Mouse (Mus musculus): ENCODE results near the gene Bora. TPM values are rescaled to one million over a fixed set of nuclear protein-coding genes. Genes with fewer than 3 reads are reported as not detected.

Gene Bora
- polyA plus RNA-seq, 1 experiment from 2014 or later = 82.0 TPM

DNA sequence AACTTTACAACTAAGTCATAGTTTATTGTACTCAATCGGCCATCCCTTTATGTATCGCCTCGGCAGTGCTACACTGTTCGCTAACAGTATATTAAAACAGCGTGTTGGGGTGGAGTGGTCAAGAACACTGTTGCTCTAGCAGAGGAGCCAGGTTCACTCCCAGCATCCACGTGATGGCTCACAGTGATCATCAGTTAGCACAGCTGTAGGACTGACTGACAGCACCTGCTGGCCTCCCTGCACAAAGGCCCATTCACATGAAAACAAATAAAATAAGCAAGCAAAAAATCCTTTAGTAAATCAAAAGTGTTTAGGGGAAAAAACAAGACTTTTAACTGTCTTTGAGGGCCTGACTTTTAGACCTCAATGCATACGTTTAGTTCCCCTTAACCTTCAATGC is 42.9 kb downstream of the Bora start:
- H3K9me3 ChIP-seq (replicated peaks) = no peaks in the 10 kb centered on the region
- no peak overlapping the region for H3K4me3 ChIP-seq (replicated peaks)
- no peak overlapping the region for H3K9ac ChIP-seq
- ATAC-seq (replicated peaks; ENCODE audit: low FRiP score) = no peak
- no peaks in the 10 kb centered on the region for H3K4me1 ChIP-seq
- peaks cover 76% of the 10 kb centered on the region for H3K36me3 ChIP-seq
- 94% methylated on average over 7 of the region's 7 CpGs for WGBS
- no peak overlapping the region for H3K27ac ChIP-seq
- no peaks in the 10 kb centered on the region for H3K27me3 ChIP-seq
- H3K4me2 ChIP-seq = no peak overlapping the region

DNA sequence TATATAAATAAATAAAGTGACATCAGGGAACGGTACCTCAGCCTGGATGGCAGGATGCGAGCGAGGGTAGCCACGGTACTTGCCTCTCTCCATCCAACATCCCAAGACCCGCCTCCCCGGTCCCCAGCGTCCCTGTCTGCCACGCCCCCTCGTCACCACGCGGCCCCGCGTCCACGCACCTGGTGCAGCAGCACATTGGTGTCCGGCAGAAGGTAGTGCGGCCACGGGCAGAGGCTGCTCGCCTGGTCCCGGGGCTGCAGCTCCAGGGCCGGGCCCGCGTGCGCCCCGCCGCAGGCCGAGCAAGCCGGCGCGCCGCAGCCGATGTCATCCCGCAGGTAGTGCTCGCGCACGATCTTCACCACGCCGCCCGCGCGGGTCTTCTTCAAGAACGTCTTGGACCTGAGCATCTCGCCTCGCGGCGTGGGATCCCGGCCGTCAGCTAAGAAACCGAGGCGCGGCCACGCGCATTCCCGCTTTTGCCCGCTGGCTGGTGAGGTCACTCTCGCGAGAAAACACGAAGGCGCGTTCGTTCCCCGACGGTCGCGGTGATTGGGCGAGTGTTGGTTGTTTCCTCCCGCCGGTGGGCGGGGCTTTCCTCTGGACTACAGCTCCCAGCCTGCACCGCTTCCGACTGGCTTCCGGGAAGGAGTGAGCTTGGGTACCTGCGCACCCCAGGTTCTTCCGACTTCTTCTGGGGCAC is 53.4 kb downstream of the Bora start, which contains the start of the genes Pibf1 and Dis3:
Gene Pibf1 (plus strand): TSS at position 158 of the 700 bp plus-strand sequence.
Gene Dis3 (minus strand): TSS at position 504 of the 700 bp plus-strand sequence.
- ATAC-seq (replicated peaks; ENCODE audit: low FRiP score) = peak; percentile 100
- Histone ChIP-seq H3K9ac (peak within 1 kb of the TSS; percentile 92), H3K27ac (peak within 1 kb of the TSS; percentile 83), H3K4me3 (replicated peaks) (peak within 1 kb of the TSS; percentile 99), H3K27me3 (no peaks in the 10 kb centered on the region), H3K9me3 (replicated peaks) (no peaks in the 10 kb centered on the region), H3K4me2 (peak within 1 kb of the TSS; percentile 61), H3K36me3 (peaks cover 68% of the 10 kb centered on the region), H3K4me1 (peaks cover 12% of the 10 kb centered on the region)
- WGBS = under 1% methylated on average over 73 of the region's 73 CpGs

DNA sequence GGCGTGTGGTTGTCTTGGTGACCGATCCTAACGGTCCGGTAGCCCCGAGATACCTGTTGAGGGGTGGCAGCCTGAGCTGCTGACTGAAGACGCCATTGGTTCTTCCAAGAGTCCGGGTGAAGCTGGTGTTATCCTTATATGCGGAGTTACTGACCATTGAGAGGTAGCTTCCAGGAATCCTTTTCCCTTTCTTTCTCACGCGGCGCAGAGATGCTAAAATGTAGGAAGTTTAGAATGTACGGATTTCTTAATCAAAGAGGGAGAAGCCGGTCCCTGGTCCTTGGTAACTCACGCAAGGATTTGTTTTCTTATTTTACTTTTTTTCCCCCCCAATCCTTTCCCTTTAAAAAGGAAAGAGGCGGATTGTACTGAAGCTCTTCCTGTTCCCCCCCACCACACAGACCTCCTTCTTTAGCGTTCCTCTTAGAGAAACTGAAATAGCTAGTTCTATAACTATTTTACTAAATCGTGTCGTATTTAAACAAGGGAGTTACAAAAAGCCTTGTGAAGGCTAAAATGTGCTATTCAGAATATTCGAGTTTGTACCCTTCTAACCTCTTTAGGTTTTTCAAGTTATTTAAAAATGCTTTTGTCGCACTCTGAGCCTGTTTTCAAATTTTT is 54.1 kb downstream of the Bora start:
- peak; percentile 0; the same call in 1 of the 2 replicates for ATAC-seq (replicated peaks; ENCODE audit: low FRiP score)
- Histone ChIP-seq H3K27ac (no peak overlapping the region), H3K27me3 (no peaks in the 10 kb centered on the region), H3K9ac (peak overlapping the region; percentile 92), H3K4me1 (peaks cover 12% of the 10 kb centered on the region), H3K9me3 (replicated peaks) (no peaks in the 10 kb centered on the region), H3K4me3 (replicated peaks) (peak overlapping the region; percentile 99), H3K4me2 (peak overlapping the region; percentile 61), H3K36me3 (peaks cover 70% of the 10 kb centered on the region)
- WGBS = 6% methylated on average over 20 of the region's 20 CpGs

DNA sequence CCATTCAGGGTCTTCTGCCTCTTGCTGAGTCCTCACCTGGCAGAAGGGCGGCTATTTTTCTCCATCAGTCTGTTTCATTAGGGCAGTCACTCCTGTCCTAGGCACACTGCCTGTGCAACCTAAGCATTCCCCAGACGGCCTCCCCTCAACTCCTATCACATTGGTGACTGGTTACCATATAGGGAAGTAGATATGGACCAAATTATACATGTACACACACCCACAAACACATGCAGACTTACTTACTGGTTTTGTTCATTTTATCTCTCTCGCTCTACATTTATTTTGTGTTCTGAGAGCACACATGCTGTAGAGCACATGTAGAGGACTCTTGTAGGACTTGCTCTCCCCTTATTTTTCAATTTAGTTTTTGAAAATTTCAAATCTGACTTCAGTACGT is 57.0 kb downstream of the Bora start:
- H3K27me3 ChIP-seq = no peaks in the 10 kb centered on the region
- H3K9me3 ChIP-seq (replicated peaks) = no peaks in the 10 kb centered on the region
- H3K4me3 ChIP-seq (replicated peaks) = no peak overlapping the region
- no peak overlapping the region for H3K9ac ChIP-seq
- no peak for ATAC-seq (replicated peaks; ENCODE audit: low FRiP score)
- WGBS = 92% methylated on average over 4 of the region's 4 CpGs
- peaks cover 66% of the 10 kb centered on the region for H3K36me3 ChIP-seq
- no peak overlapping the region for H3K27ac ChIP-seq
- no peak overlapping the region for H3K4me2 ChIP-seq
- H3K4me1 ChIP-seq = peaks cover 12% of the 10 kb centered on the region

DNA sequence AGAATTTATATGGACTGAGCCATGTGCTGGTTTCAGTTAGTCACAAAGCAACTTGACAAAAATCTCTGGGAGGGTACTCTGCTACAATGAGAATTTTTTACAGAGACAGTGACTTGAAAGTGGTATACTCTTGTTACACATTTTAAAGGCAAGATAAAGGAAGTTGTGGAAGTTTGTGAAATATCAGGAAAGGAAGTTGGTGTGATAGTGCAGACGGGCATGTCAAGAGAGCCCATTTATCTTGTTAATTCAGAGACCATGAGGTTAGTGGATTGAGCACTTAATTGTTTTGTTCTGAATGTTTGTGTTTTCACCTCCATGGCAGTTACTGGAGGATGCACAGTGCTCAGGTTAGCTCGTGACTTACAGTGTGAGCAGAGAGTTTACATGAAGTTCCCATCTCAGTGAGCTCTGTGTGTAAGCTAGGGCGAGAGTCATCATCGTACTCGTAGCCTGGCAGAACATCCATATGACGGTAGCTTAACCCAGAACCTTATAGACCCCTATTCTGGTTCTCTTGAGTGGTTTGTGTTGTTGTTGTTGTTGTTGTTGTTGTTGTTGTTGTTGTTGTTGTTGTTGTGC is 58.6 kb downstream of the Bora start:
- Histone ChIP-seq H3K9ac (no peak overlapping the region), H3K4me2 (no peak overlapping the region), H3K27me3 (no peaks in the 10 kb centered on the region), H3K9me3 (replicated peaks) (no peaks in the 10 kb centered on the region), H3K4me3 (replicated peaks) (no peak overlapping the region), H3K36me3 (peaks cover 76% of the 10 kb centered on the region), H3K27ac (no peak overlapping the region), H3K4me1 (0 out of 2 replicates have a peak, but pooled peaks cover 4% of the 10 kb centered on the region)
- ATAC-seq (replicated peaks; ENCODE audit: low FRiP score) = no peak
- WGBS = 90% methylated on average over 6 of the region's 6 CpGs

DNA sequence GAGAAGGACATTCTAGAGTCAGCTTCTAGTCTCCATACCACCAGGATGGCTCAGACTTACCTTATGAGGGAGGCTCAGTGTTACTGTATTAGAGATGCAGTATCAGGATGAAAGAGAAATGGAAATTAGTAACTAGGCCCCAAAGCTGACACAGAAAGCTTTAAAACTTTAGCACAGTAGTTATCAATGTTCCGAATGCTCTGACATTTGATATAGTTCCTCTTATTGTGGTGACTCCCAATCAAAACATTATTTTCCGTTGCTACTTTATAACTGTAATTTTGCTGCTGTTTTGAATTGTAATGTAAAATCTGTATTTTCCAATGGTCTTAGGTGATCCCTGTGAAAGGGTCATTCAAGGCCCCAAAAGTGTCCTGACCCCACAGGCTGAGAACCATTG is 60.6 kb downstream of the Bora start:
- Histone ChIP-seq H3K4me2 (no peak overlapping the region), H3K4me3 (replicated peaks) (no peak overlapping the region), H3K27me3 (no peaks in the 10 kb centered on the region), H3K9ac (no peak overlapping the region), H3K4me1 (no peaks in the 10 kb centered on the region), H3K9me3 (replicated peaks) (no peaks in the 10 kb centered on the region), H3K27ac (no peak overlapping the region), H3K36me3 (peaks cover 86% of the 10 kb centered on the region)
- WGBS = 81% methylated on average over 2 of the region's 2 CpGs
- no peak for ATAC-seq (replicated peaks; ENCODE audit: low FRiP score)

DNA sequence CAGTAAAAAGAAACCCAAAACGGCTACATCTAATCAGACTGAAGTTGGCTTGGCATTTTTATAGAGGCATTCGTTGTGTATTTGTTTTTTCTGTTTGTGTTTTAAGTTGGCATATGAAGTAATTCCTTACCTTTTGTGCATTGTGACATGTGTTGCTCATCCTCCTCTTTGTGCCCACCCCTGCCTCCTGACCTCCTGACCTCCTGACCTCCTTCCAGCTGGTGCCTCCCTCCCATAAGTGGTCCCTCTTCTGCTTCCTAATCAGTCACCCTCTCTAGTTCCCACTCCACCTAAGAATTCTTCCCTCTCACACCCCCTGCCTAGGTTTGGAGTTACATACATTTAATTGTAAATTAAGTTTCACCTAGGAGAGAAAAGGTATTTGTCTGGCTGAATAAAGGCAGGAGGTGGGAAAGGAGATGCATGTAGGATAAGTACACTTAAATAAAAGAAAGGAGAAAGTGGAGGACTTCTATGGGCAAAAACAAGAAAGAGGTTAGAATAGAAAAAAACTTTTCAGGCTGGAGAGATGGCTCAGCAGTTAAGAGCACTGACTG is 61.7 kb downstream of the Bora start:
- H3K9me3 ChIP-seq (replicated peaks) = no peaks in the 10 kb centered on the region
- H3K4me2 ChIP-seq = no peak overlapping the region
- no peaks in the 10 kb centered on the region for H3K4me1 ChIP-seq
- H3K27ac ChIP-seq = no peak overlapping the region
- 78% methylated on average over 2 of the region's 2 CpGs for WGBS
- peaks cover 86% of the 10 kb centered on the region for H3K36me3 ChIP-seq
- no peak overlapping the region for H3K4me3 ChIP-seq (replicated peaks)
- H3K9ac ChIP-seq = no peak overlapping the region
- no peak for ATAC-seq (replicated peaks; ENCODE audit: low FRiP score)
- no peaks in the 10 kb centered on the region for H3K27me3 ChIP-seq

DNA sequence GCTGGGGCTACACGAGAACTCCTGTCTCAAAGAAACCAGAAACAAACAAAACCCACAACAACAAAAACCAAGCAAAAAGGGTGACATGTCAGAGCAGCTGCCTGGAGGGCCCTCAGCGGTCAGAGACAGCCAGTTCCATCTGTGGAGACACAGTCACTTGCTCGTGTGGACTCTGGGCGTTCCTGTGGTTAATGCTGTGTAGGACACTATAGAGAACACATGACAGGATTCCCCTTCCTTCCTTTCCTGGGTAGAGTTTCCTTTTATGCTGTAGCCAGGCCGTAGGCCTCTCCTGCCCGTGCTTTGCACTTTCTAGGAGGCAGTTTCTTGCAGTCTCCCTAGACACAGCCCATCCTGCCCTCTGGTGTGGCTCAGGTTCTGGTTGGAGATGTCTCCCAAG is 62.7 kb downstream of the Bora start:
- WGBS = 87% methylated on average over 6 of the region's 6 CpGs
- H3K36me3 ChIP-seq = peaks cover 84% of the 10 kb centered on the region

DNA sequence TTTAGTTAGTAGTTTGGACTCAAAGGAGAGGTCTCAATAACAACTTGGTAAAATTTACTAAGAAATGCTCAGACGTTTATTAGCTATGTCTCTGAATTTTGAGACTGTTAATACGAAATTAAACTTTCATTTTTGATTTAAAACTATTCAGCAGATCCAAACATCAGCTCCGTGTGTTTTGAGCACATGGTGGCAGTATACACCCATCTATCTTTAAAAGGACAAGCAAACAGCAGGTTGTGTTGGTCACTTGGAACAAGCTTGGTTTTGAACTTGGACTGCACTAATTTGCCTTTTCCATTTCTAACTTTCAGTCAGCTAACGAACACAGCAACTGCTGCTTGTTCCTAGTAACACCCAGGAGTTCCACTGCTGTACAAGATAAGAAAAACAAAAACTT is 71.6 kb downstream of the Bora start:
- H3K27ac ChIP-seq = no peak overlapping the region
- H3K4me1 ChIP-seq = no peaks in the 10 kb centered on the region
- no peak for ATAC-seq (replicated peaks; ENCODE audit: low FRiP score)
- peaks cover 48% of the 10 kb centered on the region for H3K36me3 ChIP-seq
- H3K9ac ChIP-seq = no peak overlapping the region
- H3K4me2 ChIP-seq = no peak overlapping the region
- H3K4me3 ChIP-seq (replicated peaks) = no peak overlapping the region
- no peaks in the 10 kb centered on the region for H3K27me3 ChIP-seq
- 82% methylated on average over 4 of the region's 4 CpGs for WGBS
- H3K9me3 ChIP-seq (replicated peaks) = no peaks in the 10 kb centered on the region

More for the DNA sequence above, 62.7 kb downstream of the Bora start:
- Histone ChIP-seq H3K4me1 (no peaks in the 10 kb centered on the region), H3K4me2 (no peak overlapping the region), H3K9me3 (replicated peaks) (no peaks in the 10 kb centered on the region), H3K27ac (no peak overlapping the region), H3K9ac (no peak overlapping the region), H3K4me3 (replicated peaks) (no peak overlapping the region), H3K27me3 (no peaks in the 10 kb centered on the region)
- ATAC-seq (replicated peaks; ENCODE audit: low FRiP score) = no peak

DNA sequence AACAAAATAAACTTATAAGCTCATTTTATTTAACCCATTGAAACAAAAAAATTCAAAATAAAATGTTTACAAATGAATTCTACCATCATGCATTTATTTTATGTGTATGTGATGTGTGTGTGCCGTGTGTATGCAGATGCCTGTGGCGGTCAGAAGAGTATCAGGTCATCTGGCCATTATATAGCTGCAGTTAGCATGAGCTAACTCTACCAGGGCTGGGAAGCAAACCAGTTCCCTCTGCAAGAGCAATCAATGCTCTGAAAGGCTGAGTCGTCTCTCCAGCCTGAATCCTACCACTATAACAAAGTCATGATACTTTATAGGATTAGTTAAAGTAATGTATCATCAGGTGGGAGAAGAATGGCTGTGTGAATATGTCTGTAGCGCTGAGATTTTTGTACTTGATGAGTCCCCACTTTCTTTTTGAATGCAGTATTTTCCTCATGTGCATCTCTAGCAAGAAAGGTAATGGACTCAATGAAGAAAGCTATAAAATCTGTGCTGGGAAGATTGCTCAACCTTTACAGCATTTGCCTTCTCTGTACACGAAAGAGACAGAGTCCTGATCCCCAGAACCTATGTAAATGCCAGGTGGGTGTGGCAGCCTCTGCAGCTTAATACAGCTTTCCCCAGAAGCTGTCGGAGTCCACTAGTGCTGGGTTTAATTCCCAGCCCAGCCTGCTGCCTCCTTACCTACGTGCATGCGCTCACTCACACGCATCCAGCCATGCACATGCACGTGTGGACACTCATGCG is 75.7 kb downstream of the Bora start:
- no peak for ATAC-seq (replicated peaks; ENCODE audit: low FRiP score)
- H3K9ac ChIP-seq = no peak overlapping the region
- peaks cover 20% of the 10 kb centered on the region for H3K36me3 ChIP-seq
- no peak overlapping the region for H3K4me3 ChIP-seq (replicated peaks)
- no peak overlapping the region for H3K4me2 ChIP-seq
- H3K27ac ChIP-seq = no peak overlapping the region
- H3K27me3 ChIP-seq = no peaks in the 10 kb centered on the region
- 86% methylated on average over 11 of the region's 11 CpGs for WGBS
- no peaks in the 10 kb centered on the region for H3K4me1 ChIP-seq
- no peaks in the 10 kb centered on the region for H3K9me3 ChIP-seq (replicated peaks)

DNA sequence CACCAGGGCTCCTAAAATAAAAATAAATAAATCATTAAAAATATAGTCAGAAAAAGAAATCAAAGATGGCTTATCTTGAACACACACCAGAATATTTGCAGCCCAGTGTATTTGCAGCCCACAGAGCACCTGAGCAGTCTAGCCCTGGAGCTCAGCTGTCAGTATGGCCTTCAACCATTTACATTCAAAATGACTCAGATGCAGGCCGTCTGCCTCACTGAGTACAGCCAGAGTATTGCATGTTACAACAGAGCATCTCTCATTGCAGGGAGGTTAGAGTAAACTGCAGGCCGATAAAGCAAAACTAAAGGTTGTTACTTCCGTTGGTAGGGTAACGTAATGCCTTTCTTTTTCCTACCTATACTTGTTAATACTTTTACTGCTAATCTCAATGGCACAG is 78.1 kb downstream of the Bora start:
- no peak overlapping the region for H3K4me2 ChIP-seq
- no peak overlapping the region for H3K27ac ChIP-seq
- no peaks in the 10 kb centered on the region for H3K9me3 ChIP-seq (replicated peaks)
- no peak for ATAC-seq (replicated peaks; ENCODE audit: low FRiP score)
- peaks cover 10% of the 10 kb centered on the region; the same call in 1 of the 2 replicates for H3K36me3 ChIP-seq
- 84% methylated on average over 4 of the region's 4 CpGs for WGBS
- no peaks in the 10 kb centered on the region for H3K27me3 ChIP-seq
- H3K4me1 ChIP-seq = no peaks in the 10 kb centered on the region
- no peak overlapping the region for H3K4me3 ChIP-seq (replicated peaks)
- no peak overlapping the region for H3K9ac ChIP-seq

Measured in kidney, embryonic 15.5 days (tissue).